Mouse (Mus musculus) hindbrain, embryonic 15.5 days (tissue): ENCODE data around the gene Prcd. TPM values are rescaled to one million over a fixed set of nuclear protein-coding genes. Genes with fewer than 3 reads are reported as not detected.
A peak's percentile ranks its signal among the peaks of the same experiment; 100 is the strongest.
"Not testable (repeated sequence)": the region's sequence is repeated elsewhere in the genome, so short reads cannot be mapped to it uniquely, and the experiment has no call there.

Experiments
- ATAC-seq: fragments of 200-750 bp; cut with Nextera tagmentation; 2 replicates; pipeline ENCODE4 v1.8.0; 2017; ENCODE audit warnings: low read depth, moderate number of reproducible peaks, moderate TSS enrichment; ENCODE audit not compliant: low FRiP score
- H3K27ac ChIP-seq: fragments of 300-500 bp; sonication (generic); replicated peaks from 2 replicates; pipeline ENCODE4 v1.5.1; 2015; ENCODE audit warnings: mild to moderate bottlenecking, inconsistent platforms
- H3K27me3 ChIP-seq: fragments of 300-500 bp; sonication (generic); 2 replicates; pipeline ENCODE4 v1.6.1; 2015; ENCODE audit warnings: control low read depth, inconsistent platforms
- H3K36me3 ChIP-seq: fragments of 300-500 bp; sonication (generic); 2 replicates; pipeline ENCODE4 v1.6.1; 2015; ENCODE audit warnings: control low read depth, inconsistent platforms
- H3K4me1 ChIP-seq: fragments of 300-500 bp; sonication (generic); replicated peaks from 2 replicates; pipeline ENCODE4 v1.6.1; 2015; ENCODE audit warnings: control low read depth, inconsistent platforms
- H3K4me2 ChIP-seq: fragments of 300-500 bp; sonication (generic); 2 replicates; pipeline ENCODE4 v1.6.1; 2015; ENCODE audit warnings: moderate library complexity, mild to moderate bottlenecking, inconsistent platforms
- H3K4me3 ChIP-seq: fragments of 300-500 bp; sonication (generic); 2 replicates; pipeline ENCODE4 v1.5.1; 2015; ENCODE audit warnings: mild to moderate bottlenecking, inconsistent platforms
- H3K9ac ChIP-seq: fragments of 300-500 bp; sonication (generic); 2 replicates; pipeline ENCODE4 v1.6.1; 2015; ENCODE audit warnings: inconsistent platforms
- H3K9me3 ChIP-seq: fragments of 300-500 bp; sonication (generic); 2 replicates; pipeline ENCODE4 v1.6.1; 2016; ENCODE audit warnings: control low read depth, inconsistent platforms
- WGBS: fragments of 180-500 bp; shearing (Covaris S2); methylation state at CpG from one replicate; pipeline ENCODE4 v1.1.7; 2015; 5-methylcytosine and 5-hydroxymethylcytosine counted together
- polyA plus RNA-seq: library from polyadenylated mRNA; unstranded; fragments of >200 nt; fragmentation: Nextera tagmentation; extraction: Ambion mirVana; gene quantifications from 2 replicates; pipeline ENCODE4 v1.2.1, GENCODE M21; 2015

The Prcd gene
- polyA plus RNA-seq, 1 experiment from 2014 or later = 3.8 TPM

DNA sequence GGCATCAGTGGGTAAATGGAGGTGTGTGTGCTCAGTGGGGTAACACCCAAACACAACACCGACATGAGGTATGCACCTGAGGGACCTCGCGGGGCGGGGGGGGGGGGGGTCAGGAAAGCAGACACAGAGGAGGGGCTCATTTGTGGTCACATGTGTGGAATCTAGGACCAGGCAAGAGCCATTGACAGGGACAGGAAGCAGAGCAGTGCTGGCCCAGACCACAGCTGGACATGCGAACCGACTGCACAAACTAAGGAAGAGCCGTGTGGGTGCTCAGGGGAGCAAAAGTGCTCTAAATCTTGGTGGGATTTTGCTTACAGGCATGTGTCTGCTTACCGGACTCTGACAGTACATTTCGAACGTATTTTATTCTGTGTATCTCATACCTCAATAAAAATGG, 12.0 kb downstream of the Prcd start:
- no peak for ATAC-seq
- Histone ChIP-seq H3K27me3 (no peaks in the 10 kb centered on the region), H3K4me1 (peaks cover 57% of the 10 kb centered on the region), H3K27ac (no peak overlapping the region), H3K36me3 (no peaks in the 10 kb centered on the region), H3K9ac (no peak overlapping the region), H3K9me3 (no peaks in the 10 kb centered on the region), H3K4me3 (no peak overlapping the region), H3K4me2 (no peak overlapping the region)
- 80% methylated on average over 10 of the region's 10 CpGs for WGBS

- H3K36me3 ChIP-seq = no peaks in the 10 kb centered on the region
- WGBS = 79% methylated on average over 9 of the region's 9 CpGs
- no peak overlapping the region for H3K27ac ChIP-seq
- no peaks in the 10 kb centered on the region for H3K27me3 ChIP-seq
- H3K4me3 ChIP-seq = no peak overlapping the region
- H3K4me2 ChIP-seq = no peak overlapping the region
- no peak overlapping the region for H3K9ac ChIP-seq
- no peak for ATAC-seq
- peaks cover 54% of the 10 kb centered on the region for H3K4me1 ChIP-seq
- H3K9me3 ChIP-seq = no peaks in the 10 kb centered on the region
These were observed 13.2 kb downstream of the Prcd start for GRCm38 (mm10) chr11:116666566-116666965.

DNA sequence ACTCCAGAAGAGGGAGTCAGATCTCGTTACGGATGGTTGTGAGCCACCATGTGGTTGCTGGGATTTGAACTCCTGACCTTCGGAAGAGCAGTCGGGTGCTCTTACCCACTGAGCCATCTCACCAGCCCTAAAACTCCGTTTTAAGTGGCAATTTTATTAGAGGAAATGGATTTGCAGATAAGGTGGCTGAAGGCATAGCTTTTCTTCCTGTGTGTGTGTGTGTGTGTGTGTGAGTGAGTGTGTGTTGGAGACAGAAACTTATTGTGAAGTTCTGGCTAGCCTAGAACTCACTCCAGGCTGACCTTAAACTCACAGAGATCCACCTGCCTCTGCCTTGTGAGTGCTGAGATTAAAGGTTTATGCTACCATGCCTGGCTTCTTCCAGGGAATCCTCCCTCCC, 13.7 kb downstream of the Prcd start:
- H3K27ac ChIP-seq, H3K4me3 ChIP-seq, H3K9ac ChIP-seq, H3K9me3 ChIP-seq, H3K4me2 ChIP-seq, ATAC-seq, H3K36me3 ChIP-seq, H3K27me3 ChIP-seq: not testable (repeated sequence)
- 87% methylated on average over 5 of the region's 5 CpGs for WGBS
- peaks cover 50% of the 10 kb centered on the region for H3K4me1 ChIP-seq

- ATAC-seq = no peak
- Histone ChIP-seq H3K4me3 (no peak overlapping the region), H3K9me3 (no peaks in the 10 kb centered on the region), H3K27ac (no peak overlapping the region), H3K9ac (no peak overlapping the region), H3K4me1 (peaks cover 50% of the 10 kb centered on the region), H3K36me3 (no peaks in the 10 kb centered on the region), H3K4me2 (no peak overlapping the region), H3K27me3 (no peaks in the 10 kb centered on the region)
- 85% methylated on average over 8 of the region's 8 CpGs for WGBS
These were observed 14.6 kb downstream of the Prcd start for GRCm38 (mm10) chr11:116667930-116668329.

DNA sequence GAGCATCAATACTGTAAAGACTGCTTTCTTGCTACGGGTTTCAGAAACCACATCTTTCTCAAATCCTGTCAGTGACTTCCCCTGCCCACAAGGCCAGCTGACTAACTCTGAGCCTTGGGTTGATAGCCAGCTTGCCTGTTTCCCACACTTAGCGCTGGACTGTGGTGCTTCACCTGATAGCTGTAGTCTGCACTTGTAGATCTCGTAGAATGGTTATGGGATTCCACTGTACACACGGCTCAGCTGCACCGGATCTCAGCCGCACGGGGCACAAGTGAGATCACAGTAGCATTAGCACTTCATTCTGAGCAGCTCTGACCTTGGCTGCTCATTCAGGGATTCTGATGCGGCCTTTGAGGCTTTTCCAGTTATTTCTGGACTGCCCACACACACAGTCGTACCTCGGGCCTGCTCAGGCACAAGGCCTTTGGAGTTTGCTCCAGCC, 15.1 kb downstream of the Prcd start:
- Histone ChIP-seq H3K9me3 (no peaks in the 10 kb centered on the region), H3K9ac (no peak overlapping the region), H3K4me3 (no peak overlapping the region), H3K4me1 (peaks cover 50% of the 10 kb centered on the region), H3K4me2 (no peak overlapping the region), H3K36me3 (no peaks in the 10 kb centered on the region), H3K27me3 (no peaks in the 10 kb centered on the region), H3K27ac (no peak overlapping the region)
- no peak for ATAC-seq
- 86% methylated on average over 10 of the region's 10 CpGs for WGBS

DNA sequence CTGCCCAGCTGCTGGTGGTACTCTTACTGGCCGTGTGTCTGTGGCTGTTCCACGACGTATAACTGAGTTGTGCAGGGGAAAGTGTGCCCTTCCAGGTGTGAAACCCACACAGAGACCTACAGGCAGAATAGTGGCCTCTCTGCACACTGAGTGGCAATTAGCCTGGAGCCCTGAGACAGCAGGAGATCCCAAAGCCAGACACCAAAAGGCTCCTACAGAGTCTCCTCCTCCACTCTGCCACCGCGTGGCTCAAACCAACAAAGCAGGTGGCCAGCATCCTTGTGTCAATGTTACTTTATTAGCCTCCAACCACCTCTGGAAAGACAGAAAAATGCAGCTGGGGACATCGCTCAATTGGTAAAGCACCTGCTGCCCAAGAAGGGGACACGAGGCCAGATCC, 15.5 kb downstream of the Prcd start:
- Histone ChIP-seq H3K27ac (no peak overlapping the region), H3K4me2 (no peak overlapping the region), H3K36me3 (peaks cover 3% of the 10 kb centered on the region), H3K4me1 (peaks cover 46% of the 10 kb centered on the region), H3K9me3 (no peaks in the 10 kb centered on the region), H3K9ac (no peak overlapping the region), H3K27me3 (no peaks in the 10 kb centered on the region), H3K4me3 (no peak overlapping the region)
- WGBS = 42% methylated on average over 7 of the region's 7 CpGs
- no peak for ATAC-seq

DNA sequence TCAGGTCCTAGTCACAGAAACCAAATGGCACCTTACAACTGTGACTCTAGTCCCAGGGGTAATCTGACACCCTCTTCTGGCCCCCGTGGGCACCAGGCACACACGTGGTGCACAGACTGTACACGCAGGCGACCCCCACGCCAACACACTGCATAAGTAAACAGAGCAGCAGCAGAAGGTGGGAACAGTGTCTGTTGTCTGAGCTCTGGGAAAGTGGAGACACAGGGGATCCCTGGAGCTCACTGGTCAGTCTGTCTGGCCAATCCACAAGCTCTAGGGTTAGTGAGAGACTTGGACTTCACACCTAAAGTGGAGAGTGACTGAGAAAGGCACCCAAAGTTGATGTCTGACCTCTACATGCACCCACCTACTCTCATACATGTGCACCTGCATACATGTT, 16.0 kb downstream of the Prcd start:
- peaks cover 8% of the 10 kb centered on the region for H3K36me3 ChIP-seq
- no peaks in the 10 kb centered on the region for H3K27me3 ChIP-seq
- no peak overlapping the region for H3K27ac ChIP-seq
- H3K4me3 ChIP-seq = no peak overlapping the region
- ATAC-seq = no peak
- H3K9ac ChIP-seq = no peak overlapping the region
- H3K4me2 ChIP-seq = no peak overlapping the region
- peaks cover 41% of the 10 kb centered on the region for H3K4me1 ChIP-seq
- 32% methylated on average over 5 of the region's 5 CpGs for WGBS
- no peaks in the 10 kb centered on the region for H3K9me3 ChIP-seq

DNA sequence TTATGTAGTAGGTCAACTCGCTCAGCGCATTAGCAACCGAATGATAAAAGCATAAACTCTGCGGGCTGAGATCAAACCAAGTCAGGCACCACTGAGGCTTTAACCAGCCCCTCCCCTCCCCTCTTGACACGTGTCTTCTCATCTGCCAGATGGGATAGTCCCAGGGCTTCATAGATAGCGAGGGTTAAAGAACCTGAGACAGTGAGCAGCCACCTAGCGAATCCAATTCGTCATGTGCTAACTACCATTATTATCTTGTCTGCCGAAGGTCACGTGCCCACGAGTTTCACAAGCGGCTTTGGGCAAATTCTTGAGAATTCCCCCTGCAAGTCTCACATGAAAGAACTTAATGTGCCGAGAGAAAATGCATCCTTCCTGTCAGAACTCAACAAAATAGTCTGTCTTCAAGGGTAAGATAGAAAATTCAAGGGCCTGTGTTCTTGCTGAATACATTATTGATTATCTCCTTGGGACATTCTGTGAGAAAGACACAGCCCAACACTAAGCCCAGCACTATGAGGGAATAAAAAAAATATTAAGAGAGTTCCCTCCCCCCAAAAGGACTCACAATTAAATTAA, 16.5 kb downstream of the Prcd start:
- H3K4me3 ChIP-seq = no peak overlapping the region
- ATAC-seq = no peak
- H3K36me3 ChIP-seq = peaks cover 12% of the 10 kb centered on the region
- H3K27me3 ChIP-seq = no peaks in the 10 kb centered on the region
- no peak overlapping the region for H3K9ac ChIP-seq
- H3K9me3 ChIP-seq = no peaks in the 10 kb centered on the region
- peaks cover 40% of the 10 kb centered on the region for H3K4me1 ChIP-seq
- 30% methylated on average over 13 of the region's 13 CpGs for WGBS
- H3K27ac ChIP-seq = no peak overlapping the region; the same call in 1 of the 2 replicates
- H3K4me2 ChIP-seq = peak overlapping the region; percentile 81; the same call in 1 of the 2 replicates

DNA sequence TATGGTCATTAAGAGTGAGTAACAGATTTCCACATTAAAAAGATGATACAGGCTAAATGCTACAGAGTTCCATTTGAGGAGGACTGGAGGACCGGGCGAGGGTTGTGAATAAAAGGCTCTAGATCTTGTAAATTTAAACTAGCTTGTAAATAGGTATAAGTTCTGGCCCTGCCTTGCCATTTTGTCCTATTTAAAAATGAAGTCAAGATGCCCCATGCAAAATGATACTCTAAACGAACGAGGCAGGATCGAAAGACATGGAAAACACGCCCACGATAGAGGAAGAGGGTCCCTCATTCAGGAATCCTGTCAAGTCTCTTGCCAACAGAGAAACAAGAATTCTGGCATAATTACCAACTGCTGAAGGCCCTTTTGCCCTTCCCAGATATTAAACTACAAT, 17.1 kb downstream of the Prcd start:
- peak overlapping the region; percentile 65; the same call in 1 of the 2 replicates for H3K4me3 ChIP-seq
- H3K9ac ChIP-seq = 0 out of 2 replicates have a peak overlapping the region, but pooled peaks have one; percentile 23
- no peak for ATAC-seq
- H3K4me1 ChIP-seq = peaks cover 40% of the 10 kb centered on the region
- H3K4me2 ChIP-seq = peak overlapping the region; percentile 81
- WGBS = 69% methylated on average over 7 of the region's 7 CpGs
- H3K9me3 ChIP-seq = no peaks in the 10 kb centered on the region
- no peaks in the 10 kb centered on the region for H3K27me3 ChIP-seq
- peaks cover 17% of the 10 kb centered on the region for H3K36me3 ChIP-seq
- H3K27ac ChIP-seq = peak overlapping the region; percentile 47; the same call in 1 of the 2 replicates

GRCm38 (mm10) chr11:116671112-116671844, 17.9 kb downstream of the Prcd start:
- H3K27me3 ChIP-seq = no peaks in the 10 kb centered on the region
- H3K4me2 ChIP-seq = peak overlapping the region; percentile 81
- peak overlapping the region; percentile 66 for H3K27ac ChIP-seq
- peak overlapping the region; percentile 73 for H3K9ac ChIP-seq
- 2% methylated on average over 45 of the region's 45 CpGs for WGBS
- peak; percentile 89 for ATAC-seq
- H3K4me3 ChIP-seq = peak overlapping the region; percentile 65
- peaks cover 26% of the 10 kb centered on the region for H3K36me3 ChIP-seq
- H3K4me1 ChIP-seq = peaks cover 40% of the 10 kb centered on the region
- H3K9me3 ChIP-seq = no peaks in the 10 kb centered on the region

DNA sequence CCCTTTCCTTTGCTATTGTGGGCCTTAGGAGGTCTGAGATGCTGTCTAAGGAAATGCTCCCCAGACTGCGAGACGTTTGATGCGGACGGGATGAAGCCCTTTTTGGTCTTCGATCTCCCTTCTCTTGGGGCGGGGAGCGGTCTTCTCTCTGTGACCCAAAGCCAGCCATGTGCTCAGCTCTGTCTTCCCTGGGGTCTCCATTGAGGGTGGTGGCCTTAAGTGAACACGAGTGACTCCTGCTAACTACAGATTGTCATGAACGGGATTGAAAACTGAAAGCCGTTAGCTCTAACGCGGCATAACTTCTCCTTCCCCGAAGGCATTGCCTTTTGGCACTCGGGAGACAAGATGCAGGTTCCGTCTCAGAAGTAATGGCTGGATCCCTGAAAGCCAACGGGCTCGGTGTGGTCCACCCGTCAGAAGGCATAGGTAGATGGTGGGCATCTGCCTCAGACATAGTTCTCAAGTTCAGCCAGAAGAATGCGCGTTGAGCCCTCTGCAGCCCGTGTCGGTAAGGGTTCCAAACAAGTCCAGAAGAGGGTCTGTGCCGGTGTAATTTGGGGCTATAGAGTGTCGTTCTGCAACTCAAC, 18.6 kb downstream of the Prcd start:
- WGBS = under 1% methylated on average over 24 of the region's 24 CpGs
- Histone ChIP-seq H3K27me3 (no peaks in the 10 kb centered on the region), H3K4me2 (peak overlapping the region; percentile 81), H3K4me1 (peaks cover 40% of the 10 kb centered on the region), H3K9ac (peak overlapping the region; percentile 73), H3K9me3 (no peaks in the 10 kb centered on the region), H3K4me3 (peak overlapping the region; percentile 65), H3K27ac (peak overlapping the region; percentile 66), H3K36me3 (peaks cover 33% of the 10 kb centered on the region)
- ATAC-seq = no peak

- no peak for ATAC-seq
- Histone ChIP-seq H3K9me3 (no peaks in the 10 kb centered on the region), H3K27ac (no peak overlapping the region), H3K4me1 (peaks cover 40% of the 10 kb centered on the region), H3K27me3 (no peaks in the 10 kb centered on the region), H3K4me3 (peak overlapping the region; percentile 65), H3K36me3 (peaks cover 37% of the 10 kb centered on the region), H3K9ac (peak overlapping the region; percentile 73), H3K4me2 (peak overlapping the region; percentile 81)
- 18% methylated on average over 7 of the region's 7 CpGs for WGBS
These were observed 19.3 kb downstream of the Prcd start for GRCm38 (mm10) chr11:116672595-116672994.
